In genomic region chr4:147866056-147866455, GRCm38 (mm10) we compare ENCODE assay signal across 27 mouse cellular contexts. TPM values are rescaled to one million over a fixed set of nuclear protein-coding genes. Genes with fewer than 3 reads are reported as not detected.
"Had no signal": no experiment of that assay in that cellular context is flagged by ENCODE, and none has a peak within 500 bp of the region (broad histone marks: within the 10 kb centered on the region; RNA-seq: fewer than 3 reads in every experiment).

No protein-coding gene starts in this region.

- H3K27me3 ChIP-seq: embryonic facial prominence, embryonic 12.5 days; embryonic facial prominence, embryonic 13.5 days; embryonic facial prominence, embryonic 15.5 days; forebrain, embryonic 12.5 days; forebrain, embryonic 13.5 days; forebrain, embryonic 15.5 days had no signal

- H3K27ac ChIP-seq: embryonic facial prominence, embryonic 10.5 days; embryonic facial prominence, embryonic 12.5 days; embryonic facial prominence, embryonic 13.5 days; embryonic facial prominence, embryonic 15.5 days; forebrain, embryonic 10.5 days; forebrain, embryonic 12.5 days; forebrain, embryonic 13.5 days; forebrain, embryonic 15.5 days; gastrocnemius, adult 2 months had no signal

- H3K4me3 ChIP-seq: embryonic facial prominence, embryonic 10.5 days; embryonic facial prominence, embryonic 12.5 days; embryonic facial prominence, embryonic 13.5 days; embryonic facial prominence, embryonic 15.5 days; erythroblast, embryonic 14.5 days; forebrain, embryonic 10.5 days; forebrain, embryonic 12.5 days; forebrain, embryonic 13.5 days; forebrain, embryonic 15.5 days; gastrocnemius, adult 2 months had no signal

- DNase-seq: cerebellum, adult 18-20 months; cerebellum, adult 2 months; cerebellum, adult 8-10 months; cerebellum, adult 9-10 months; cerebellum, adult 9-11 months; cerebellum, postnatal 14 days; cerebellum, postnatal 25 days; cerebellum, postnatal 36 days; embryo, embryonic 11 days; forebrain, postnatal 0 days; gastrocnemius, adult 2 months; gastrocnemius, postnatal 10 days; gastrocnemius, postnatal 14 days; gastrocnemius, postnatal 25 days; gastrocnemius, postnatal 36 days; heart, adult 18-20 months had no signal

- H3K9ac ChIP-seq: embryonic facial prominence, embryonic 12.5 days; embryonic facial prominence, embryonic 13.5 days; embryonic facial prominence, embryonic 15.5 days; forebrain, embryonic 12.5 days; forebrain, embryonic 13.5 days; forebrain, embryonic 15.5 days; forebrain, postnatal 0 days had no signal

- H3K9me3 ChIP-seq: embryonic facial prominence, embryonic 12.5 days; embryonic facial prominence, embryonic 13.5 days; embryonic facial prominence, embryonic 15.5 days; forebrain, embryonic 12.5 days; forebrain, embryonic 13.5 days; forebrain, embryonic 15.5 days had no signal

- H3K4me2 ChIP-seq: embryonic facial prominence, embryonic 12.5 days; embryonic facial prominence, embryonic 13.5 days; embryonic facial prominence, embryonic 15.5 days; forebrain, embryonic 12.5 days; forebrain, embryonic 13.5 days; forebrain, embryonic 15.5 days had no signal

- ATAC-seq: forebrain, embryonic 13.5 days; forebrain, embryonic 14.5 days; forebrain, embryonic 15.5 days; forebrain, embryonic 16.5 days; forebrain, postnatal 0 days had no signal

RNA-seq across cellular contexts. Expression of gene Fv1, which starts 2.7 kb away (rescaled TPM):
- polyA plus RNA-seq: erythroblast, embryonic 14.5 days had no signal

RNA-seq across cellular contexts. Expression of gene Zfp933, which starts 17.9 kb away (rescaled TPM):
- polyA plus RNA-seq: erythroblast, embryonic 14.5 days had no signal

RNA-seq across cellular contexts. Expression of gene Zfp984, which starts 56.5 kb away (rescaled TPM):
- polyA plus RNA-seq: erythroblast, embryonic 14.5 days had no signal
